Mouse (Mus musculus) stomach, embryonic 15.5 days (tissue): ENCODE data around the gene Adamts17. TPM values are rescaled to one million over a fixed set of nuclear protein-coding genes. Genes with fewer than 3 reads are reported as not detected.
A peak's percentile ranks its signal among the peaks of the same experiment; 100 is the strongest.

Source experiments
- ATAC-seq: fragments of 200-750 bp; cut with Nextera tagmentation; 2 replicates; pipeline ENCODE4 v1.8.0; 2017; ENCODE audit warnings: low read depth, moderate number of reproducible peaks, moderate TSS enrichment; ENCODE audit not compliant: insufficient read depth, low FRiP score
- H3K27ac ChIP-seq: fragments of 300-500 bp; sonication (generic); 2 replicates; pipeline ENCODE4 v1.5.1; 2015; ENCODE audit warnings: mild to moderate bottlenecking, inconsistent platforms
- H3K27me3 ChIP-seq: fragments of 300-500 bp; sonication (generic); replicated peaks from 2 replicates; pipeline ENCODE4 v1.6.1; 2015; ENCODE audit warnings: inconsistent platforms
- H3K36me3 ChIP-seq: fragments of 300-500 bp; sonication (generic); 2 replicates; pipeline ENCODE4 v1.6.1; 2015; ENCODE audit warnings: inconsistent platforms
- H3K4me1 ChIP-seq: fragments of 300-500 bp; sonication (generic); 2 replicates; pipeline ENCODE4 v1.6.1; 2015; ENCODE audit warnings: inconsistent platforms
- H3K4me2 ChIP-seq: fragments of 300-500 bp; sonication (generic); 2 replicates; pipeline ENCODE4 v1.6.1; 2015; ENCODE audit warnings: mild to moderate bottlenecking, inconsistent platforms
- H3K4me3 ChIP-seq: fragments of 300-500 bp; sonication (generic); replicated peaks from 2 replicates; pipeline ENCODE4 v1.5.1; 2015; ENCODE audit warnings: inconsistent platforms
- H3K9ac ChIP-seq: fragments of 300-500 bp; sonication (generic); 2 replicates; pipeline ENCODE4 v1.6.1; 2015; ENCODE audit warnings: inconsistent platforms
- H3K9me3 ChIP-seq: fragments of 300-500 bp; sonication (generic); 2 replicates; pipeline ENCODE4 v1.6.1; 2016; ENCODE audit warnings: inconsistent platforms
- WGBS: fragments of 180-500 bp; shearing (Covaris S2); methylation state at CpG from one replicate; pipeline ENCODE4 v1.1.7; 2015; 5-methylcytosine and 5-hydroxymethylcytosine counted together
- polyA plus RNA-seq: library from polyadenylated mRNA; unstranded; fragments of >200 nt; fragmentation: Nextera tagmentation; extraction: Ambion mirVana; gene quantifications from 2 replicates; pipeline ENCODE4 v1.2.1, GENCODE M21; 2015

The Adamts17 gene
- polyA plus RNA-seq, 1 experiment from 2014 or later: 5.6 TPM

DNA sequence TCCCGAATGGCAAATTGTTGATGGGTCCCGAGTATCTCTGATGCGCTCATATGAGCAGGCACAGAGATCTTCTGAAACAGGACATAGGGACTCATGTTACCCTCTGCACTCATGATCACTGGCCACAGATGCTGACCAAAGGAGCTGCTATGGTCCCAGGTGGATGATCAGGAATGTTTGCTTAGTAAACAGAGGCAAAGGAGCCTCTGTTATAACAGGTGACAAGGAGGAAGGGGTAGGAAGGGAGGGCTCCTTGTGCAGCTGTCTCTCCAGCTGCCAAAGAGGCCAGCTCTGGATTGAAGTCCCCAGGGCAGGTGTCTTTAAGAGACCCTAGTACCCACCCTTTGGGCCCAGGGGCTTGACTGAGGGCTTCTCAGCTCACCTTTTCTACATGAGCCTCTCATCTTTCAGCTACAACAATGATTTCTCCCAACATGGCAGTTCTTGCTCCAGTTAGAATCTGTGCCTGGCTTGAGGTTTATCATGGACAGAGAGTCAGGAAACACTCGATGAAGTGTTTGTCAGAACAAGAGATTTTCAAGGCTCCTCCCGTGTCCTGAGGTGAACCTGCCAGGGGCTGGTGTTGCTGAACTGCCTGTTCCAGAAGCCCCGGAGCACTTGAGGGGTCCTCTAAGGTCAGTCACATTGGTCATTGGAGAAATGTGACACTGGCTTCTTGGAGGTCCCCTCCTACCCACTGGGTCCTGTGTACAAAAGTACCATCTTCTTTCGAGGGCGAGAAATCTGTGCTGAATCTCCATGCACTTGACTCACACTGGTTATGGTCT, 120.9 kb downstream of the Adamts17 start:
- no peak overlapping the region for H3K4me3 ChIP-seq
- H3K9me3 ChIP-seq: no peaks in the 10 kb centered on the region
- H3K9ac ChIP-seq: no peak overlapping the region
- no peaks in the 10 kb centered on the region for H3K27me3 ChIP-seq
- 59% methylated on average over 8 of the region's 8 CpGs for WGBS
- H3K36me3 ChIP-seq: no peaks in the 10 kb centered on the region
- no peak overlapping the region for H3K27ac ChIP-seq
- no peak overlapping the region for H3K4me2 ChIP-seq
- no peak for ATAC-seq
- no peaks in the 10 kb centered on the region for H3K4me1 ChIP-seq

DNA sequence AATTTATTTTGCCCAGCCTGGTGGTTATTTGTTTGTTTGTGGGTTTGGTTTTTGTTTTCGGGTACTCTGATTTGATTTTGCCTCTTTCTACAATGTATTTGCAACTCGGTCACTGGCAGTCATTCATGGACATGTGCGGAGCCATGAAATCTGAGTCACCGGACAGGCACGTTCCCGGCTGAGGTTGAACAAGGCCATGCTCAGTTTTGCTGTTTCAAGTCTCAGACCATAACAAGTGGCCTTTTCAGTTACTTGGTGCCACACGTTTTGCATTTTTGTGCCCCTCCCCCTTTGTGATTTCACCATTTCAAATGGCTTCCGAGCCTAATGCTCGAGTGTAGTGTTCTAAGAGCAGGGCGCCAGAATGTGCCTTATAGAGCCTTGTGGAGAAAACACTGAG, 123.2 kb downstream of the Adamts17 start:
- ATAC-seq: no peak
- H3K9me3 ChIP-seq: no peaks in the 10 kb centered on the region
- 80% methylated on average over 10 of the region's 10 CpGs for WGBS
- H3K4me2 ChIP-seq: no peak overlapping the region
- H3K36me3 ChIP-seq: no peaks in the 10 kb centered on the region
- H3K4me3 ChIP-seq: no peak overlapping the region
- H3K27ac ChIP-seq: no peak overlapping the region
- 0 out of 2 replicates have a peak, but pooled peaks cover 5% of the 10 kb centered on the region for H3K4me1 ChIP-seq
- no peaks in the 10 kb centered on the region for H3K27me3 ChIP-seq
- no peak overlapping the region for H3K9ac ChIP-seq

DNA sequence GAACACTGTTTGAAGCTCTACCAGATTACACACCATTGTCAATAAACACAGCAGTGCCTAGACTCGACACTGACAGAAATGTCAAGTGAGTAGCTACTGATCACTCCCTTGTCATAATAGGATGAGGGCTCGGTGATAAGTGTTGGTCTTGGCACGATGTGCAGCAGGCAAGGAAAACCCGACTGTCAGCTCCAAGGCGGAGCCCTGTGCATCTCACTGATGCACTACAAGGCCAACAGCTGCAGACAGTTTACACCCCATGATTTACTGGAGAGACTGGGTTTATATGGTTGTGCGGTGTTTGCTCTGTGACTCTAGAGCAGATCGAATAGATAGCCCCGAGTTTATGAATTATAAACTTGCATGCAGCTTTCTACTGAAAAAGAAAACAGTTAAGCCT, 124.0 kb downstream of the Adamts17 start:
- Histone ChIP-seq H3K4me3 (no peak overlapping the region), H3K9ac (no peak overlapping the region), H3K4me2 (no peak overlapping the region), H3K27ac (no peak overlapping the region), H3K9me3 (no peaks in the 10 kb centered on the region), H3K36me3 (no peaks in the 10 kb centered on the region), H3K4me1 (0 out of 2 replicates have a peak, but pooled peaks cover 5% of the 10 kb centered on the region), H3K27me3 (no peaks in the 10 kb centered on the region)
- WGBS: 53% methylated on average over 8 of the region's 8 CpGs
- ATAC-seq: no peak

DNA sequence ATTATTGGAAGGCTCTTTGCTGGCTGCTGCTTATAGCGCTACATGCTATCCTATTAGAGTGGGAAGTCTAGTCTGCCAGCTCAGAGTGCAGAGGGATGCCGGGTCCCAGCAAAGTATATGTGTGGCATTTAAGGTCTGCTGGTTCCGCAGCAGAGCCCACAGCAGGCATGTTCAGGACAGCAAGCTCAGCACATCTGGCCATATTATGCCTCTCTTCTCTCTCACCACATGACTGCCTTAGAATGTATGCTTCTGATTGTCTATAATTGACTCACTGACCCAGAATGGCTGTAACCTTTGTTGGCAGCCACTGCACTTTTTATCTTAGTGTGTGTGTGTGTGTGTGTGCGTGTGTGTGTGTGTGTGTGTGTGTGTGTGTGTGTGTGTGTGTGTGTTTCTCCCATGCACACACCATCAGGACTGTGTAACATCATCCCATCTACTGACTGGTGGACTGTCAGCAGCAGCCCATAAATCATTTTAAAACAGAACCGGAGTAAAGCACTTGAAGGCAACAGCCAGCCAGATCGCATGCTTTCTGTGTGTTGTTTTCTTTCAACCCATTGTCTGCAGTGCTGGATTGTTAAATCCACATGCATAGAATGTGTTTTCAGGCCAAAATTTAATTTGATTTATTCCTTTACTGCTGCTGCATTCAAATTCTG, 127.1 kb downstream of the Adamts17 start:
- peaks cover 5% of the 10 kb centered on the region; the same call in 1 of the 2 replicates for H3K4me1 ChIP-seq

DNA sequence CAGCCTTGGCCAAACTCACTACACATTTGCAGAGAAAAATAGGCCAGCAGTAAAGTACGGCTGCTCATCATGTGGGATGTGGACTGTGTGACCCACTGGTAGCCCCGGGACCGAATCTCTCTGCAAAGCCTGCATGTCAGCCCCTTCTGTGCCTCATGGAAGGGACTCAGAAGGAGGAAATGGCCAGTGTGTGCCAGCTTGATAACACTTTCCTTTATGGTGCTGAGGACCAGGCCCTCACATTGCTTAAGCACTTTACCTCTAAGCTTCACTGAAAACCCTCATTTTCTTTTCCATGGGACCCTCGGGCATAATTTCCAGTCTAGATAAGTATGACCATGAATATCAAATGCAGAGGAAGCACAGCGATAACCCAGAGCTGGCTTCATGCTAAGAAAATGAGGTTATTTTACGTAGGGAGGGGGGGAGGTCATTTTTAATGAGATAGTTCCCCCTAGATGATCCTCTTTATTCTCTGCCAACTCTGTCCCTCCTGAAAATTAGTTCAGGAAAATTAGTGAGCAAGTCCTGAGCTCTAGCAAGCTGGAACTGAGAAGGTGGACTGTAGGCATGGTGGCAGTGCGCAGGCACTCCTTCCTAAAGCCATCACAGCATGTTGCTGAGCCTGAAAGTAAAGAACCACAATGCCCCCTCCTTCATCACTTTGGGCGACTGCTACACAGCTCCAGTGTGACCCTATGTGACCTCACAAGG, 127.8 kb downstream of the Adamts17 start:
- Histone ChIP-seq H3K9ac (no peak overlapping the region), H3K27me3 (no peaks in the 10 kb centered on the region), H3K36me3 (no peaks in the 10 kb centered on the region), H3K4me2 (no peak overlapping the region), H3K9me3 (no peaks in the 10 kb centered on the region), H3K27ac (peak overlapping the region; percentile 16; the same call in 1 of the 2 replicates), H3K4me1 (peaks cover 5% of the 10 kb centered on the region; the same call in 1 of the 2 replicates), H3K4me3 (no peak overlapping the region)
- no peak for ATAC-seq
- 66% methylated on average over 8 of the region's 8 CpGs for WGBS

More for the DNA sequence above, 127.1 kb downstream of the Adamts17 start:
- Histone ChIP-seq H3K9me3 (no peaks in the 10 kb centered on the region), H3K9ac (no peak overlapping the region), H3K36me3 (no peaks in the 10 kb centered on the region), H3K27me3 (no peaks in the 10 kb centered on the region), H3K27ac (peak overlapping the region; percentile 16; the same call in 1 of the 2 replicates), H3K4me3 (no peak overlapping the region), H3K4me2 (no peak overlapping the region)
- 51% methylated on average over 6 of the region's 6 CpGs for WGBS
- ATAC-seq: no peak; the same call in 1 of the 2 replicates

DNA sequence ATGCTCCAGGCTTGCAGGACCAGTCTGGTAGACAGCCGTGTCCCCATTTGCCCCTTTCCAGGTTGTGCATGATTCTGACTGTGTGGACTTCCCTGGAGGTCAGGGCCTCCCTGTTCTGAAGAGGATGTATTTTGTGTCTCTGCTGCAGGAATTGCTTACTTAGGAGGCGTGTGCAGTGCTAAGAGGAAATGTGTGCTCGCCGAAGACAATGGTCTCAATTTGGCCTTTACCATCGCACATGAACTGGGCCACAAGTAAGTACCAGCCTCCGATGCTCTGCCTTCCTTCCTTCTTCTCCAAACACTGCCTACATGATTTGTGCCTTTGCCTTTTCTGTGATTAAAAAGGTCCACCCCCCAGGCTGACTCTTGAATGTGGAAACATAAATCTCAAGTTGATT, 129.1 kb downstream of the Adamts17 start:
- Histone ChIP-seq H3K9me3 (no peaks in the 10 kb centered on the region), H3K27ac (peak overlapping the region; percentile 21; the same call in 1 of the 2 replicates), H3K9ac (no peak overlapping the region), H3K4me1 (peaks cover 5% of the 10 kb centered on the region; the same call in 1 of the 2 replicates), H3K36me3 (no peaks in the 10 kb centered on the region), H3K4me2 (no peak overlapping the region), H3K4me3 (no peak overlapping the region), H3K27me3 (no peaks in the 10 kb centered on the region)
- WGBS: 48% methylated on average over 6 of the region's 6 CpGs
- ATAC-seq: no peak

DNA sequence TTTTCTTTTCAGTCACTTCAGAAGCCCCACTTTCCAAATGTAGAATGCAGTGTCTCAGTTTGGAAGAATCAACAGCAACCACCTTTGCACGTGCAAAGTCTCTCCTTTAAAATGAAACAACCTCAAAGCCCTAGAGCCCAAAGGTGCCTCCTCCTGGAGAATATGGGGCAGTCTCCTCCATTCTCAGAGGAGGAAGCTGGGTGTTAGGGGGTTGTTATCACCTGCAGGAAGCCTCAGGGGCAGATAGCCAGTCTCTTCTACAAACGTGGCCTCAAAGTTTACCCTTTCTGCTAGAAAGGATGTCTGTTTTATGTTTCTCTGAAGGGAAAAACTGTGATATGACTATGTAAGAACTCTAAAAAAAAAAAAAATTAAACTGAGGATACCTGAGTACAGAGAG, 129.7 kb downstream of the Adamts17 start:
- no peak overlapping the region for H3K9ac ChIP-seq
- H3K9me3 ChIP-seq: no peaks in the 10 kb centered on the region
- H3K4me1 ChIP-seq: peaks cover 5% of the 10 kb centered on the region; the same call in 1 of the 2 replicates
- no peak overlapping the region for H3K4me3 ChIP-seq
- H3K36me3 ChIP-seq: no peaks in the 10 kb centered on the region
- no peaks in the 10 kb centered on the region for H3K27me3 ChIP-seq
- H3K4me2 ChIP-seq: no peak overlapping the region
- peak overlapping the region; percentile 21; the same call in 1 of the 2 replicates for H3K27ac ChIP-seq
- WGBS: 34% methylated on average over 2 of the region's 2 CpGs
- no peak for ATAC-seq

DNA sequence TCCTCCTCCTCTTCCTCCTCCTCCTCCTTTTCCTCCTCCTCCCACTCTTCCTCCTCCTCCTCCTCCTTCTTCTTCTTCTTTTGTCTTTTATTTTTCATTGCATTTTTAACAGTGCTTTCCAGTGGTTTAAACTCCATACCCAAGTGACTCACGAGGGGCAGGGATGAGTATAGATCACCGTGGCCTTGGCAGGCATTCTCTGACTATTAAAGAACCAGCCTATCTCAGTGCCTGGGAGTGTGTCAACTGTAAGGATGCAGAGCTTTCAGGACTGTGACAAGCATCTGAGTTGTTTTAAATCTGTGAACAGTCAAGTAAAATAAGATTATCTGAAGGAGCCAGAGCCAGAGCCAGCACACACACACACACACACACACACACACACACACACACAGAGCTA, 130.7 kb downstream of the Adamts17 start:
- no peaks in the 10 kb centered on the region for H3K9me3 ChIP-seq
- no peaks in the 10 kb centered on the region for H3K36me3 ChIP-seq
- no peak overlapping the region for H3K9ac ChIP-seq
- ATAC-seq: no peak
- WGBS: 56% methylated on average over 2 of the region's 2 CpGs
- H3K4me1 ChIP-seq: peaks cover 5% of the 10 kb centered on the region; the same call in 1 of the 2 replicates
- no peak overlapping the region for H3K27ac ChIP-seq
- no peak overlapping the region for H3K4me3 ChIP-seq
- no peaks in the 10 kb centered on the region for H3K27me3 ChIP-seq
- no peak overlapping the region for H3K4me2 ChIP-seq

DNA sequence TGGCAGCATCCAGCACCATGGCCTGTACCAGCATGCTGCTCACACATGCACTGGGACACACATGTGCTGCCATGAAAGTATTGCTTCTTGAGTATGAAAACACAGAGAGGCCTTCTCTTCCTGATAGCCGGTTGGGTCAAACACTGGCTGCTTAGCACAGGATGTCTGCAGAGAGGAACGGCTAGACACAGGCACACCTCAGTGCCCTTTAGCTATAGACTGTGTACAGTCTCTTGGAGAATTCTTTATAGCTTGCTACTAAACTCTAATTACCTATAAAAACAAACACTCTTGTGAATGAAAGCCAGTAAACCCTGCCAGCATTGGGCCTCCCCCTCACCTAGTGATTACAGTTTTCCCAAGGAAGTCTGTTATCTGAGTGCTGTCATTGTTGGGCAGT, 131.4 kb downstream of the Adamts17 start:
- WGBS: 60% methylated on average over 2 of the region's 2 CpGs
- Histone ChIP-seq H3K4me1 (peaks cover 5% of the 10 kb centered on the region; the same call in 1 of the 2 replicates), H3K4me2 (no peak overlapping the region), H3K9ac (no peak overlapping the region), H3K36me3 (no peaks in the 10 kb centered on the region), H3K27ac (no peak overlapping the region), H3K9me3 (no peaks in the 10 kb centered on the region), H3K4me3 (no peak overlapping the region), H3K27me3 (no peaks in the 10 kb centered on the region)
- ATAC-seq: no peak

DNA sequence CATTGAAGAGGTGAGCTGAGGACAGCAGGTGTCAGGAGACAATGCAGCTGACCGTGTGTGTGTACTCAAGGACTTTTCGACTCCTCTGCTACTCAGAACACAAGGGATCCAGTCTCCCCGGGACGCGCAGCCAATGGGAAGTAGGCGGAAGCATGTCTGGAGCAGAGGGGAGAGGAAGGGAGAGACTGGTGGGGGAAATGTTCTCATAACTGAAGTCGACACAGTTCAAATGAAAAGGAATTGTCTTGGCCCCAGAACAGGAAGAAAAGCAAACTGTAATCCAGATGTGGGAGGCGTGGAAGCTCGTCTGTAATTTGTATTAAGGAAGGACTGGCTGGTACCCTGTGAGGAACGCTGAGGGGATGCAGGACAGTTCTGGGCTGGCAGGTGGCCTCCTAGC, 135.3 kb downstream of the Adamts17 start:
- Histone ChIP-seq H3K4me3 (no peak overlapping the region), H3K4me1 (no peaks in the 10 kb centered on the region), H3K27me3 (no peaks in the 10 kb centered on the region), H3K36me3 (no peaks in the 10 kb centered on the region), H3K4me2 (no peak overlapping the region), H3K27ac (no peak overlapping the region), H3K9me3 (no peaks in the 10 kb centered on the region), H3K9ac (no peak overlapping the region)
- no peak for ATAC-seq
- 53% methylated on average over 10 of the region's 10 CpGs for WGBS

DNA sequence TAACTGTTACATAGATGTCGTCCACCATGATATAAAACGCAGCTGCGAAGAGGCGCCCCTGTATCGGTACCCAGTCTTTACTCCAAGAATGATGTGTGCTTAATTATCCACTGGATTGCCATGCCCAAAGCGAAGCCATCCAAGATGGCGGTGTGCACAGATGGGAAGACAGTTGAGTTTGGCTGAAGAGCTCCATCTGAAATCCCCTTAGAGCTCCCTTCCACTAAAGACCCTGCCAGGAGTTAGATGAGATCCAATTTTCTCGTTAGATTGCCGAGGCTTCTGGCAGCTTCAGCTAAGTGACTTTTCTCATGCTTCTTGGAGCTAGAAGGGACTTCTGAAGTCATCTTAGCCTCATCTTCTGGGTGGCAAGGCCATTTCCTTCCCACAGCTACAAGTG, 136.8 kb downstream of the Adamts17 start:
- Histone ChIP-seq H3K9me3 (no peaks in the 10 kb centered on the region), H3K27me3 (no peaks in the 10 kb centered on the region), H3K4me3 (no peak overlapping the region), H3K4me1 (no peaks in the 10 kb centered on the region), H3K9ac (no peak overlapping the region), H3K27ac (no peak overlapping the region), H3K36me3 (no peaks in the 10 kb centered on the region), H3K4me2 (no peak overlapping the region)
- WGBS: 93% methylated on average over 9 of the region's 9 CpGs
- no peak for ATAC-seq

DNA sequence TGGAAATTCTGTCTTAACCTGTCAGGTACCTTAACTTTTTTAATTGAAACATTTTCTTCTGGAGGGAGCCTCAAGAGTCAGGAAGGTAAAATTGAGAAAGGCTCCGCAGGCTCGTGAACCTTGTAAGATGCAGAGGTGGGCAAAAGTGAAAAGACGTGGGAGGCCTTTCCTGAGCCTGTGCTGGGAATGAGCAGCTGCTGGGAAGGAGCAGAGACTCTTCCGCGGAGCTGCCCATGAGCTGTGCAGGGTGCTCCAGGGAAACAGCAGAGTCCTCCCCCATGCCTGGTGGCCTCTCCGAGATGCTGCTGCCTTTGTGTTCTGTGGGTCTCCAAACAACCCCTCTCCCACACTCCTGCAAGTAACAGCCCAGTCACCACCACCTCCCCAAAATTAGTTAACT, 142.1 kb downstream of the Adamts17 start:
- Histone ChIP-seq H3K9ac (no peak overlapping the region), H3K4me2 (no peak overlapping the region), H3K27ac (no peak overlapping the region), H3K27me3 (no peaks in the 10 kb centered on the region), H3K9me3 (no peaks in the 10 kb centered on the region), H3K4me1 (no peaks in the 10 kb centered on the region), H3K36me3 (no peaks in the 10 kb centered on the region), H3K4me3 (no peak overlapping the region)
- WGBS: 71% methylated on average over 6 of the region's 6 CpGs
- ATAC-seq: no peak
